Mouse (Mus musculus) hindbrain, embryonic 14.5 days (tissue): ENCODE measurements around the gene Fam189a1. TPM values are rescaled to one million over a fixed set of nuclear protein-coding genes. Genes with fewer than 3 reads are reported as not detected.

Experiments
- ATAC-seq: fragments of 200-750 bp; cut with Nextera tagmentation; 2 replicates; pipeline ENCODE4 v1.8.0; 2017; ENCODE audit warnings: moderate number of reproducible peaks, mild to moderate bottlenecking, moderate TSS enrichment, moderate library complexity; ENCODE audit not compliant: low FRiP score
- DNase-seq: peaks from one replicate; pipeline ENCODE4 v3.0.0-alpha.2; 2015; ENCODE audit warnings: low spot score
- H3K27ac ChIP-seq: fragments of 300-500 bp; sonication (generic); 2 replicates; pipeline ENCODE4 v1.5.1; 2014; ENCODE audit warnings: mild to moderate bottlenecking, moderate library complexity
- H3K27me3 ChIP-seq: fragments of 300-500 bp; sonication (generic); 2 replicates; pipeline ENCODE4 v1.6.1; 2014; ENCODE audit warnings: mild to moderate bottlenecking, low read length, mixed read lengths; ENCODE audit not compliant: control insufficient read depth, insufficient read depth
- H3K36me3 ChIP-seq: fragments of 300-500 bp; sonication (generic); replicated peaks from 2 replicates; pipeline ENCODE4 v1.6.1; 2014; ENCODE audit not compliant: control insufficient read depth, insufficient read depth
- H3K4me1 ChIP-seq: fragments of 300-500 bp; sonication (generic); replicated peaks from 2 replicates; pipeline ENCODE4 v1.6.1; 2014; ENCODE audit warnings: antibody characterized with exemption, low read length, mixed read lengths; ENCODE audit not compliant: control insufficient read depth, insufficient read depth
- H3K4me2 ChIP-seq: fragments of 300-500 bp; sonication (generic); replicated peaks from 2 replicates; pipeline ENCODE4 v1.6.1; 2014; ENCODE audit warnings: mild to moderate bottlenecking, moderate library complexity
- H3K4me3 ChIP-seq: fragments of 300-500 bp; sonication (generic); replicated peaks from 2 replicates; pipeline ENCODE4 v1.5.1; 2014; ENCODE audit warnings: mild to moderate bottlenecking, low read length
- H3K9ac ChIP-seq: fragments of 300-500 bp; sonication (generic); 2 replicates; pipeline ENCODE4 v1.6.1; 2014
- H3K9me3 ChIP-seq: fragments of 300-500 bp; sonication (generic); 2 replicates; pipeline ENCODE4 v1.6.1; 2016; ENCODE audit warnings: low read length; ENCODE audit not compliant: control insufficient read depth
- WGBS: fragments of 180-500 bp; shearing (Covaris S2); extraction: QIAGEN DNeasy Blood & Tissue Kit; methylation state at CpG from one replicate; pipeline ENCODE4 v1.1.7; 2014; 5-methylcytosine and 5-hydroxymethylcytosine counted together
- polyA plus RNA-seq: library from polyadenylated mRNA; unstranded; fragments of >200 nt; fragmentation: Nextera tagmentation; extraction: Ambion mirVana; gene quantifications from 2 replicates; pipeline ENCODE4 v1.2.1, GENCODE M21; 2014

The Fam189a1 gene
- polyA plus RNA-seq, 1 experiment from 2014 or later = 15.8 TPM

GRCm38 (mm10) chr7:65153846-65154245, 2.5 kb downstream of the Fam189a1 start:
- no peak for DNase-seq
- H3K27ac ChIP-seq = no peak overlapping the region
- WGBS = 77% methylated on average over 7 of the region's 7 CpGs
- peaks cover 24% of the 10 kb centered on the region for H3K4me1 ChIP-seq
- no peak overlapping the region for H3K4me3 ChIP-seq
- H3K27me3 ChIP-seq = peaks cover 4% of the 10 kb centered on the region; the same call in 1 of the 2 replicates
- H3K4me2 ChIP-seq = peak overlapping the region; percentile 22
- H3K36me3 ChIP-seq = no peaks in the 10 kb centered on the region
- no peaks in the 10 kb centered on the region for H3K9me3 ChIP-seq
- no peak for ATAC-seq
- H3K9ac ChIP-seq = no peak overlapping the region

- WGBS = 90% methylated on average over 7 of the region's 7 CpGs
- no peaks in the 10 kb centered on the region for H3K9me3 ChIP-seq
- H3K27me3 ChIP-seq = no peaks in the 10 kb centered on the region
- peaks cover 14% of the 10 kb centered on the region for H3K4me1 ChIP-seq
- no peak overlapping the region for H3K9ac ChIP-seq
- DNase-seq (no peak), ATAC-seq (no peak)
- H3K4me3 ChIP-seq = no peak overlapping the region
- no peak overlapping the region for H3K27ac ChIP-seq
- no peaks in the 10 kb centered on the region for H3K36me3 ChIP-seq
- H3K4me2 ChIP-seq = no peak overlapping the region
These were observed 4.8 kb downstream of the Fam189a1 start for GRCm38 (mm10) chr7:65151526-65151925.

- Histone ChIP-seq H3K27me3 (no peaks in the 10 kb centered on the region), H3K9ac (no peak overlapping the region), H3K4me2 (no peak overlapping the region), H3K36me3 (no peaks in the 10 kb centered on the region), H3K9me3 (no peaks in the 10 kb centered on the region), H3K4me1 (peaks cover 7% of the 10 kb centered on the region; the same call in 1 of the 2 replicates), H3K4me3 (no peak overlapping the region), H3K27ac (no peak overlapping the region)
- WGBS = 91% methylated on average over 9 of the region's 9 CpGs
- ATAC-seq (no peak), DNase-seq (no peak)
These were observed 7.3 kb downstream of the Fam189a1 start for GRCm38 (mm10) chr7:65149040-65149439.

GRCm38 (mm10) chr7:65144881-65145280, 11.5 kb downstream of the Fam189a1 start:
- H3K4me2 ChIP-seq = no peak overlapping the region
- WGBS = 50% methylated on average over 6 of the region's 6 CpGs
- H3K9me3 ChIP-seq = no peaks in the 10 kb centered on the region
- 0 out of 2 replicates have a peak, but pooled peaks cover 3% of the 10 kb centered on the region for H3K4me1 ChIP-seq
- H3K27me3 ChIP-seq = no peaks in the 10 kb centered on the region
- no peak overlapping the region for H3K4me3 ChIP-seq
- DNase-seq (no peak), ATAC-seq (no peak)
- no peaks in the 10 kb centered on the region for H3K36me3 ChIP-seq
- no peak overlapping the region for H3K9ac ChIP-seq
- H3K27ac ChIP-seq = no peak overlapping the region

- ATAC-seq = peak; percentile 51; the same call in 1 of the 2 replicates
- no peak overlapping the region for H3K4me2 ChIP-seq
- no peak overlapping the region for H3K27ac ChIP-seq
- H3K4me3 ChIP-seq = no peak overlapping the region
- no peaks in the 10 kb centered on the region for H3K9me3 ChIP-seq
- H3K36me3 ChIP-seq = no peaks in the 10 kb centered on the region
- H3K4me1 ChIP-seq = 0 out of 2 replicates have a peak, but pooled peaks cover 3% of the 10 kb centered on the region
- no peak overlapping the region for H3K9ac ChIP-seq
- WGBS = 45% methylated on average over 6 of the region's 6 CpGs
- no peaks in the 10 kb centered on the region for H3K27me3 ChIP-seq
- DNase-seq = peak; percentile 63
These were observed 14.3 kb downstream of the Fam189a1 start for GRCm38 (mm10) chr7:65141907-65142698.

GRCm38 (mm10) chr7:65140832-65141231, 15.5 kb downstream of the Fam189a1 start:
- Histone ChIP-seq H3K4me3 (no peak overlapping the region), H3K4me2 (no peak overlapping the region), H3K27ac (no peak overlapping the region), H3K36me3 (no peaks in the 10 kb centered on the region), H3K9ac (no peak overlapping the region), H3K27me3 (no peaks in the 10 kb centered on the region), H3K4me1 (0 out of 2 replicates have a peak, but pooled peaks cover 3% of the 10 kb centered on the region), H3K9me3 (no peaks in the 10 kb centered on the region)
- 82% methylated on average over 5 of the region's 5 CpGs for WGBS
- no peak for ATAC-seq
- DNase-seq = no peak

- no peaks in the 10 kb centered on the region for H3K9me3 ChIP-seq
- ATAC-seq = no peak
- no peak overlapping the region for H3K4me3 ChIP-seq
- H3K27me3 ChIP-seq = no peaks in the 10 kb centered on the region
- WGBS = 88% methylated on average over 5 of the region's 5 CpGs
- no peak overlapping the region for H3K4me2 ChIP-seq
- H3K27ac ChIP-seq = no peak overlapping the region
- DNase-seq = no peak
- H3K9ac ChIP-seq = no peak overlapping the region
- no peaks in the 10 kb centered on the region for H3K36me3 ChIP-seq
- H3K4me1 ChIP-seq = 0 out of 2 replicates have a peak, but pooled peaks cover 3% of the 10 kb centered on the region
These were observed 16.3 kb downstream of the Fam189a1 start for GRCm38 (mm10) chr7:65140099-65140498.

- Histone ChIP-seq H3K4me2 (no peak overlapping the region), H3K4me1 (no peaks in the 10 kb centered on the region), H3K36me3 (no peaks in the 10 kb centered on the region), H3K9ac (no peak overlapping the region), H3K27me3 (no peaks in the 10 kb centered on the region), H3K9me3 (no peaks in the 10 kb centered on the region), H3K4me3 (no peak overlapping the region), H3K27ac (no peak overlapping the region)
- WGBS = 92% methylated on average over 3 of the region's 3 CpGs
- DNase-seq = no peak
- ATAC-seq = no peak
These were observed 32.6 kb downstream of the Fam189a1 start for GRCm38 (mm10) chr7:65123766-65124165.

GRCm38 (mm10) chr7:65116903-65117302, 39.5 kb downstream of the Fam189a1 start:
- Histone ChIP-seq H3K9me3 (no peaks in the 10 kb centered on the region), H3K27ac (no peak overlapping the region), H3K27me3 (no peaks in the 10 kb centered on the region), H3K36me3 (no peaks in the 10 kb centered on the region), H3K4me2 (no peak overlapping the region), H3K4me3 (no peak overlapping the region), H3K9ac (no peak overlapping the region), H3K4me1 (no peaks in the 10 kb centered on the region)
- ATAC-seq = no peak
- no peak for DNase-seq
- WGBS = 94% methylated on average over 7 of the region's 7 CpGs
